Mouse (Mus musculus): ENCODE measurements around the gene Myo16. TPM values are rescaled to one million over a fixed set of nuclear protein-coding genes. Genes with fewer than 3 reads are reported as not detected.

Gene Myo16
- polyA plus RNA-seq, 1 experiment, result 104 TPM

DNA sequence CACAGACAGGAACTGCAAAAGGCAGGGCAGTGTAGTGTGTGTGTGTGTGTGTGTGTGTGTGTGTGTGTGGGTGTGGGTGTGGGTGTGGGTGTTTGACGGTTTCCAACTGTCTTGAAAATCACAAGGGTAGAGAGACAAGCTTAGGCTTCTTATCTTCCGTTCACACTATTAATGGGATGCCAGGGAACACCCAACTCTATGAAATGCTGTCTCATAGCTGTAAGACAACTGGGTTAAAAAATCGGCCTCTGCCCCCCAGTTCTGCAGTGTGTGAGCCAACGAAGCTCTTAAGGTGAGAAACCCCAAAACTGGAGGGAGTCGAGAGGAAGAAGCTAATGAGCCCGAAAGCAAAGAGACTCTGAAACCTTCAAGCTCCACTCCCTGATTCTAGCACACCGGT, 487.1 kb downstream of the Myo16 start:
- no peak for TF ChIP-seq CTCF (IDR thresholded peaks at IDR 0.05; ENCODE audit: insufficient read depth, low read depth, low read length)
- no peak for TF ChIP-seq POLR2A (IDR thresholded peaks at IDR 0.05; ENCODE audit: insufficient read depth, low read depth, low read length)
- Histone ChIP-seq H3K4me3 (ENCODE audit: insufficient read depth, low read depth, low read length) (no peak overlapping the region), H3K4me1 (ENCODE audit: control insufficient read depth, insufficient read depth, low read length) (peaks cover 3% of the 10 kb centered on the region; the same call in 1 of the 2 replicates), H3K27ac (ENCODE audit: insufficient read depth, low read depth, low read length) (no peak overlapping the region)
- 67% methylated on average over 7 of the region's 7 CpGs for WGBS

DNA sequence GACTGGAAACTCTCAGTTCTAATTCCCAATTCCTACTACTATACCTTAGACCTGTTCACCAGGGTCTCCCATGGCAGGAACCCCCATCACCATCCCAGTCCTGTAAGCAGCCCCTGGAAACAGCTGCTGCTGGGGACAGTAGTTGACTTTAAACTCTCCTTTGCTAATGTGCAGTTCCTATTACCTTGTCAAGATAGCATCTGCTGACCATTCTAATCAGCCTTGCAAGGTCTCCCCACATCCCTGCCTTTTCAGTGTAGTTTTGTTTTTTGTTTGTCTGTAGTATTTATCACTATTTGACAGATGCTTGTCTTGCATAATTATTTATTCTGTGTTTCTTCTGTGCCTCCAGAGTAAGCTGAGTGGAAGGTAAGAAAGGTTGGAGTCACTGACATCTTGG, 487.6 kb downstream of the Myo16 start:
- TF ChIP-seq CTCF (IDR thresholded peaks at IDR 0.05; ENCODE audit: insufficient read depth, low read depth, low read length), result no peak
- no peak overlapping the region for H3K4me3 ChIP-seq (ENCODE audit: insufficient read depth, low read depth, low read length)
- H3K4me1 ChIP-seq (ENCODE audit: control insufficient read depth, insufficient read depth, low read length), result peaks cover 3% of the 10 kb centered on the region; the same call in 1 of the 2 replicates
- H3K27ac ChIP-seq (ENCODE audit: insufficient read depth, low read depth, low read length), result no peak overlapping the region

DNA sequence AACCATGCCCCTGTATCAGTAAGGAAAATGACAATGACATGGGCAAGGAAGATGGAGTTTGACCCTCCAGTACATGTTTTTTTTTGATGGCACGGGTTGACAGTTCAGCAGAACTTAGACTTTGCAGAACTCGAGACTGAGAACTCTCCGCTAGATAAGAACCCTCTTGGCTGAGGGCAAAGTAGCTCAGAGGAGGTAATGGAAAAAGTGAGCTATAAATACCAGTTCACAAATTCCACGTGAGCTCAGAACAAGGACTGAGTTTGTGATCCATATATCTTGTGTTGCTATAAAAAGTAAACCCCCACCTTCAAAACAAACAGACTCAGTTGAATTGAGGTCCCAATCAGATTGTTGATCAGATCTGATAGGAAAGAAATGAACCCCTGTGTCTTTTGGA, 489.5 kb downstream of the Myo16 start:
- TF ChIP-seq CTCF (IDR thresholded peaks at IDR 0.05; ENCODE audit: insufficient read depth, low read depth, low read length) (no peak), POLR2A (IDR thresholded peaks at IDR 0.05; ENCODE audit: insufficient read depth, low read depth, low read length) (no peak)
- no peak overlapping the region for H3K4me3 ChIP-seq (ENCODE audit: insufficient read depth, low read depth, low read length)
- H3K4me1 ChIP-seq (ENCODE audit: control insufficient read depth, insufficient read depth, low read length), result peaks cover 3% of the 10 kb centered on the region; the same call in 1 of the 2 replicates
- H3K27ac ChIP-seq (ENCODE audit: insufficient read depth, low read depth, low read length), result no peak overlapping the region
- WGBS, result 79% methylated on average over 4 of the region's 4 CpGs

DNA sequence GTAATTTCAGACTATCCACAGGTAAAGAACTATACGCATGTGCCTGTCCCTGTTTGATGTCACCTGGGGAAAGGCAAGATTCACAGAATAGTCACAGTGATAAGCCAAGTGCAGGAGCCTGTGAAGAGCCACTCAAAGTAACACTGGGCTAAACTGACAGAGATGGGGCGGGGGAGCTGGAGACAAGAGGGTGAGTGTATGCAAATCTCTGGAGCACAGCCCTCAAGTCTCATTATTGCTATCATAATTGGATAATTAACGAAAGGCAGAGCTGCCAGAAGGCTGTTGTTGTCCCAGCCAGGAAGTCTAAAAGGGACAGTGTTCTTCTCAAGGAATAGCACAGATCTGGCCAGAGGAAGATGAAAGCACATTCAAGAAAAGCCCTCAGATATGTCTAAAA, 490.8 kb downstream of the Myo16 start:
- Histone ChIP-seq H3K4me3 (ENCODE audit: insufficient read depth, low read depth, low read length) (no peak overlapping the region), H3K4me1 (ENCODE audit: control insufficient read depth, insufficient read depth, low read length) (peaks cover 3% of the 10 kb centered on the region; the same call in 1 of the 2 replicates), H3K27ac (ENCODE audit: insufficient read depth, low read depth, low read length) (no peak overlapping the region)
- TF ChIP-seq POLR2A (IDR thresholded peaks at IDR 0.05; ENCODE audit: insufficient read depth, low read depth, low read length) (no peak), CTCF (IDR thresholded peaks at IDR 0.05; ENCODE audit: insufficient read depth, low read depth, low read length) (no peak)
- WGBS, result 60% methylated on average over 3 of the region's 3 CpGs

DNA sequence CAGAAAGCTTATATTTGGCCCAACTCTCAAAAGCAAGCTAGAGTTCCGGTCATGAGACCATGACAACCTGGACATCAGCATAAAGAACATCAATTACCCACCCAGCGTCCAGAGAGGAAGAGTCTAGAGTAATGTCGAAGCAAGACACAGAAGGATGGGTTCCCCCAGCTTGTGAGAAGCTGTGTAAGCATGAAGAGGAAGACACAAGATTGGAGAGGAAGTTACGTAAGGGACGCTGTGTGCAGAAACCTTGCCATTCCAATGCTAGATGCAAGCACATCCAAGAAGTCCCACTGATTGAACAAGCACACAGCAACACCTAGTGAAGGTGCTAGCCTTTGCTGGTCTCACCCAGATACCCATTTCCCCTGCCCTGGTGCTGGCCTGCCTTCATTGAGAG, 492.0 kb downstream of the Myo16 start:
- no peak overlapping the region for H3K27ac ChIP-seq (ENCODE audit: insufficient read depth, low read depth, low read length)
- 93% methylated on average over 5 of the region's 5 CpGs for WGBS
- no peaks in the 10 kb centered on the region for H3K4me1 ChIP-seq (ENCODE audit: control insufficient read depth, insufficient read depth, low read length)
- TF ChIP-seq POLR2A (IDR thresholded peaks at IDR 0.05; ENCODE audit: insufficient read depth, low read depth, low read length), result no peak
- no peak overlapping the region for H3K4me3 ChIP-seq (ENCODE audit: insufficient read depth, low read depth, low read length)

DNA sequence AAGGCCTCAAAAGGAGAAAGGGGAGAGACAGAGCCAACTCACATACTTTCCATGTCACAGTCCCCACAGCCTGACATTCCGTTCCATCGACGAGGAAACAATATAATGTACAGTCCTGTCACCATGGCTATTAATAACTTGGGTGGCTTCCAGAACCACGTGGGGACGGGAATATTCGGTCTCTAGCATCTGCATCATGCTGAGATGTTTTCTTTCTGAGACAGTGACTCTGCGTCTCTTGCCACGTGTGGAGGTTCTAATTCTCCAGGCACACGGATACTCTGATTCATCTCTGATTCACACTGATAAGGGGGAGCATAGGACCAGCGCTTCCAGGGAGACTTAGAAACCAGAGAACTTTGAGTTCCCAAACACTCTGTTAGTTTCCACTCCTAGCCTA, 492.8 kb downstream of the Myo16 start:
- Histone ChIP-seq H3K4me3 (ENCODE audit: insufficient read depth, low read depth, low read length) (no peak overlapping the region), H3K4me1 (ENCODE audit: control insufficient read depth, insufficient read depth, low read length) (no peaks in the 10 kb centered on the region), H3K27ac (ENCODE audit: insufficient read depth, low read depth, low read length) (no peak overlapping the region)
- TF ChIP-seq POLR2A (IDR thresholded peaks at IDR 0.05; ENCODE audit: insufficient read depth, low read depth, low read length), result no peak
- TF ChIP-seq CTCF (IDR thresholded peaks at IDR 0.05; ENCODE audit: insufficient read depth, low read depth, low read length), result no peak
- 29% methylated on average over 10 of the region's 10 CpGs for WGBS

DNA sequence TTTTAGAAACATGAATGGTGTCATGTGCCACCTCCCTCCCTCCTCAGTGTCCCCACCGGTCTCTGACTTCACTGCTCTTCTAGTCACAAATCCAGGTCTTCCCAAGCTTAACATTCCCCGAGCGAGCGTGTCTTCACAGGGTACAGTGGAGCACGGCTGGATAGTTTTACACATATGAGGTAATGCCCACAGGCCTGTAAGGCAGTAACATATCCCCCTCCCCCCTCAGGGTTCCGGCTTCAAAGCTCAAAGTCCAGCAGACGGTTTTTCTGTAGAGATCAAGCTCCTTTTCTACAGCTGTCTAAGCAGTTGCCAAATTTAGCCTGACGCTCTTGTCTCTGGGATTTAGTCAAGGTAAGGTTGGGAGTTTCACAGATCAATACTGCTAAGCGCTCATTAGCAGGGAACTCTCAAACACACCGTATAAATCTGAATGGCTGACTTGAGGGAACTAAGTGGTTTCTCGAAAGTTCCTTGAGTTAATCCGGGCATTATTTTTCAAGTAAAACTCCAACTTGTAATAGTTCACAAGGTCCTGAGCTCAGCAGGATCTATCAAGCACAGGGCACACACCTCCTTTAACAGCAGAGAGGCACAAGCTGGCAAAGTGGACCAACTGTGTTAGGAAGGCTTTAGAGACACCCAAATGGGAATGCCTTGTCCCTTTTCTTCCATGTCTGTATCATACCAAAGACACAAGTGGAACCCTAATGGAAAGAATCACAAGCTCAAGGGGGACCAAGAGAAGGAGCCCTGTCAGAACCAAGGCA, 498.0 kb downstream of the Myo16 start:
- no peak for TF ChIP-seq CTCF (IDR thresholded peaks at IDR 0.05; ENCODE audit: insufficient read depth, low read depth, low read length)
- Histone ChIP-seq H3K4me3 (ENCODE audit: insufficient read depth, low read depth, low read length) (no peak overlapping the region), H3K4me1 (ENCODE audit: control insufficient read depth, insufficient read depth, low read length) (no peaks in the 10 kb centered on the region), H3K27ac (ENCODE audit: insufficient read depth, low read depth, low read length) (no peak overlapping the region)
- 78% methylated on average over 12 of the region's 12 CpGs for WGBS

DNA sequence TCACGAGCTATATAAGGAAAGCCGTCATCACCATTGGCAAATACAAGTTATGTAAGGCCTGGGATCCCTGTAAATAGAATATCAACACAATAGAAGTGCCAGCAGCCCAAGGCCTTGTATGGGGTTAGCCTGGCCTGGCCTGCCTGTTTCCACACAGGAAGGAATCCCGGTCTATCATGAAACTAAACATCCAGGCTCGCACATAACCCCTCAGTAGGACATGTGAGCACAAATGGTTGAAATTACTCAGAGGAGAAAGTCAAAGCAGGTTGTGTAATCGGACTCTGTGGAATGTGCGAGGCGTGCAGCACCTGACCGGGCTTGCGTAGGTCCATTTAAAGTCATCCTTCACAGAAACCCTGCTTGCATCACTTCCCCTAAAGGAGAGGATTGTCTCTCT, 499.6 kb downstream of the Myo16 start:
- Histone ChIP-seq H3K4me3 (ENCODE audit: insufficient read depth, low read depth, low read length) (no peak overlapping the region), H3K4me1 (ENCODE audit: control insufficient read depth, insufficient read depth, low read length) (no peaks in the 10 kb centered on the region), H3K27ac (ENCODE audit: insufficient read depth, low read depth, low read length) (no peak overlapping the region)
- WGBS, result 94% methylated on average over 9 of the region's 9 CpGs
- TF ChIP-seq POLR2A (IDR thresholded peaks at IDR 0.05; ENCODE audit: insufficient read depth, low read depth, low read length), result no peak
- no peak for TF ChIP-seq CTCF (IDR thresholded peaks at IDR 0.05; ENCODE audit: insufficient read depth, low read depth, low read length)

DNA sequence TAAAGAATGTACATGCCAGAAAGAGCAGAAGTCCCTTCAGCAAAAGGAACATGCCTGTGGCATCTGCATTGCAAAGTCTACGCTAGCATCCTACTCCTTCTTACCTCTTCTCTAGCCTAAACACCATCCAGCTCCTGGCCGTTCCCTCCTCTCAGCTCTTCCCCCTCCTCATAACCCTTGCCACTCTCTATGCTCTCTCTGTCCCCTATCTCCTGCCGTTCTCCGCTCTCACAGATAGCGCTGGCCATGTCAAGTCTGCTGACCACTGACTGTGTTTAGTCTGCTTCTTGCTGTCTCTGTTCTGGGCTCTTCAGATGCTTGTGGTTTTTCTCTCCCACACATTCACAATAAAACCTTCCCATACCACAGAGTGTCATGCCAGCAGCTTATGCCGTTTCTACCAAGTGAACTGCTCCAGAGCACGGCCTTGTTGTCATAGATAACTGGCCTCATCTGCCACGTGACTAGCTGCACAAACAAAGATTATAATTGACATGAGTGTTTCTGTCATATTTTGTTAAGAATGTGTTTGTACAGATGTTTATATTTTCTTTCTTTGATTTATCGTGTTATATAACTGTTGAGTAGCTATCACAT, 501.3 kb downstream of the Myo16 start:
- WGBS, result 89% methylated on average over 9 of the region's 9 CpGs
- H3K4me3 ChIP-seq (ENCODE audit: insufficient read depth, low read depth, low read length), result no peak overlapping the region
- H3K27ac ChIP-seq (ENCODE audit: insufficient read depth, low read depth, low read length), result no peak overlapping the region
- no peaks in the 10 kb centered on the region for H3K4me1 ChIP-seq (ENCODE audit: control insufficient read depth, insufficient read depth, low read length)
- TF ChIP-seq CTCF (IDR thresholded peaks at IDR 0.05; ENCODE audit: insufficient read depth, low read depth, low read length) (no peak), POLR2A (IDR thresholded peaks at IDR 0.05; ENCODE audit: insufficient read depth, low read depth, low read length) (no peak)
